Mouse (Mus musculus) cerebellum, postnatal 4 days (tissue): ENCODE measurements around the gene Myo15b.

Experiments
- DNase-seq, 2 experiments: peaks; one replicate each; pipeline ENCODE4 v3.0.0; 2022; ENCODE audit warnings: low spot score in 2 of 2, mixed read lengths in 1 of 2

The Myo15b gene

DNA sequence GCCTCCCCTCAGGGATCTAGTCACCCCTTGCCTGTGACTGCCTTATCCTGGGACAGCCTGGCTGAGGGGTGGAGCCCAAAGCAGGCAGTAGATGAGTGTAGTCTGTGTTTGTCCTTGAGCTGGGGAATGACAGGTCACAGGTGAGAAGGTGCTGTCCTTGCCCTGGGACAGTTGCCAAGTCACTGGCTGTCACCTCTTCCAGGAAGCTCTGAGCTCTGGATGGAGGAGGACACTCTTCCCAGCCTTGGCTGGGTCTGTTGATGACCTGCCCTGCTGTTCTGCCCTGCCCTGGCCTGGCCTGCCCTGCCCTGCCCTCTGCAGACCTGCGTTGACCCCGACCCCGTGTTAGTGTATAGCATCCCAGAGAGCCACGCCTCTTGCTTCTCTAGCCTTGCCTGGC is 14.2 kb downstream of the Myo15b start:
- DNase-seq: no peak

DNA sequence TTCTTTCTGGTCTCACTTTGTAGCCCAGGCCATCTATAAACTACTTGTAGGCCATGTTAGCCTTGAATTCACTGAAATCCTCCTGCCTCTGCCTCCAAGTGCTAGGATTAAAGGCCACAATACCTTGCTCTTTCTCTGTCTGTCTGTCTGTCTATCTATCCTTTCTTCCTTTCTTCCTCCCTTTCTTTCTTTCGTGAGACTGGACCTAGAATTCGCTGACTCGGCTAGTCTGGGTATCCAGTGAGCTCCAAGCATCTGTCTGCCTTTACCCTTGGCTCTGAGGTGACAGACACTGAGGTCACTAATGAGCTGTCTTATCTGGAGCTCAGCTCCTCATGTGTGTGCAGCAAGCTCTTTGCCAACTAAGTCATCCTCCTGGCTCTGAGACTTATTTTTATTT is 17.7 kb downstream of the Myo15b start:
- no peak for DNase-seq

DNA sequence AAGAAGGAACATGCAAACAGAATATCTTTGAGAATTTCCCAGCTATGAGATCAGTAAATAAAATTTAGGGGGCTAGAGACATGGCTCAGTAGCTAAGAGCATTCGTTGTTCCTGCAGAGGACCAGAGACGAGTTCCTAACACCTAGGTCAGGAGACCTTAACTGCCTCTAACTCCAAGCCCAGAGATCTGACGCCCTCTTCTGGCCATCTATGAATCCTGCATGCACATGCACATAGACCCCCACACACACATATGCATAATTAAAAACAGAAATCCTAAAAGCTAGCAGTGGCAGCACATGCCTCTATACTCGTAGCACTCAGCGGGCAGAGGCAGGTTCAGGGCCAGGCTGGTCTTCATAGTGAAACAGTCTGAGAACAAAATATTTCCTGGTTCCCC is 18.2 kb downstream of the Myo15b start:
- no peak for DNase-seq

DNA sequence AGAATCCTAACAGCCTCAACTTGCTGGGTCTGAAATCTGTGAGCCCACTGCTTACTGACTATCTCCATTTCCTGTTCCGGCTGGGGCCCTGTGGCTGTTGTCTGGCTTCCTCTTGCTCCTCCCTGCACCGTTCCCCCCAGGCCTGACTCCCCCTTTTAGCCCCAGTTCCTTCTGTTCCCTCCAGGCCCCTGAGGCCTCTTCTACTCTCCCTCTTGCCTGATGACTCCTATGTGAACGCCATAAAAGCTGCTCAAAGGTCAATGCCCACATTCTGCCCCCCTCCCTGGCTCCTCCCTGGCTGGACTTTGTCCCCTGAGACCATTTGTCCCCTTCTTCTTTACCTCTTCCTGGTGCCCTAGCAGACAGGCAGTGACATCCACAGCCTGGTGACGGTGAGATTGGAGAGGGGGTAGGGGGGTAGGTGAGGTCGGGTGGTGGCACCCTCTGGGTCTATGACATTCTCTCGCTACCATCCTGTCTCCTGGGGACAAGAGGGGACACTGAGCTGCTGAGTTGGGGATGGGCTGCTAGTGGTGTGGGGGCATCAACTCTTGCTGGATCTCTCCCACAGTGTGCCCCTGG is 19.1 kb downstream of the Myo15b start:
- DNase-seq: no peak

DNA sequence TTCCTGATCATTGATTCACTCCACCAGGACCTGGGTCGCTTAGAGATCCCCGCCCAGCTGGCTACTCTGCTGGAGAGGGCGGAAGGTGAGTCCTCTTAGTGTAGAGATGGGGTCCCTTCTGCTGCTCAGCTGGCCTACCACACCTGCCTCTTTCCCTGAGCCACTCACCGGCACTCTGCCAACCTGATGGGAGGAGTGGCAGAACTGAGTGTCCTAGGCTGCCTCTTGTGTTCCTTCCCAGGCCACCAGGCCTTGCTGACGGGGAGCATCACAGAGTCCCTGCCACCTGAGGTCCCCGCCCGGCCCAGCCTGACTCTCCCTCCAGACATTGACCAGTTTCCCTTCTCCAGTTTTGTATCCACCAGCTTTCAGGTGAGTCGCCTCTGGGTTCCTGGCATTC is 19.9 kb downstream of the Myo15b start:
- DNase-seq: no peak

DNA sequence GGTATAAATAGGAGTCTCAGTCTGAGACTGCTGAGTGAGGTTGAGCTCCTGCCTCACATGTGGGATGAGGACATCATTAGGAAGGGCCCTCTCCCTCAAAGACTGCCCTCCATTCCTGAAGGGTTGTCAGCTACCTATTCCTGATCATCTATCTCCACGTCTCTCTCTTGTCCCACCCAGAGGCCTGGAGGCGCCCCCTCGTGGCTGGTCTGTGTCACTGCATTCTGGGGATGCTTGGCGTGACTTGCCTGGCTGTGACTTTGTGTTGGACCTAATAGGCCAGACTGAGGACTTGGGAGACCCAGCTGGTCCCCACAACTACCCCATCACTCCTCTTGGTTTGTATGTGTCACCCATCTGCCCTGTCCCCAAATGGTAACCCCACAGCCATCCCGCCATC is 22.8 kb downstream of the Myo15b start:
- DNase-seq: no peak

DNA sequence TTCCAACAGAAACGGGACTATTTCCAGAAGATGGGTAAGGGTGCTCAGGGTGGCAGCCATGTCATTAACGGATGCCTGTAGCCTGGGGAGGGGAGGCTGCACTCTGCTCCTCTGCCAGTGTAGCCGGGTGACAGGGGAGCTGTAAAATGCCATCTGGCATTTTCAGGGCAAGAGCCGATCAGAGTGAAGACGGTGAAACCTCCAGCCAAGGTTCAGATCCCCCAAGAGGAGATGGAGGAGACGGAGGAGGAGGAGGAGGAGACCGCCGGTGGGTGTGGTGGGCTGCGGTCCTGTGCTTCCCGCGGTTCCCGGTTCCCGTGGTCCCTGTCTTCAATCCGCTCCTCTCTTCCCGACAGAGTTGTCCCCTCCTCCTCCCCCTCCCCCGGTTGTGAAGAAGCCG is 25.0 kb downstream of the Myo15b start:
- no peak for DNase-seq

DNA sequence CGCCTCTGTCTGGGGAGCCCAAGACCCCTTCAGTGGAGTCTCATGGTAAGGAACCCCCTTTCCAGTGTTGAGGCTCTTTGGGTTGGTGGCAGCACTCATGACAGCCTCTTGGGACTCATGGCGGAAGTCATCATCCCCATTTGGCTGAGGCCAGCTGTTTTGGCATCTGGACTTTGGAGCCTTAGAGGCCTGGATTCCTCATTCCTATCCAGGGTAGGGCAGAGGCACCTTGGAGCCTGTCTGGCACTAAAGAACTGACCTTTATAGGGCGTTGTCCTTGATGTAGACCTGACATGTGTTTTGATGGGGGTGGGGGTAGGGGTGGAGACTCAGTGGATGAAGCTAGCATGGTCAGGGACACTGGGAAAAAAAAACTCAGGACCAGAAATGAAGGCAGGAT is 26.2 kb downstream of the Myo15b start:
- DNase-seq: no peak

DNA sequence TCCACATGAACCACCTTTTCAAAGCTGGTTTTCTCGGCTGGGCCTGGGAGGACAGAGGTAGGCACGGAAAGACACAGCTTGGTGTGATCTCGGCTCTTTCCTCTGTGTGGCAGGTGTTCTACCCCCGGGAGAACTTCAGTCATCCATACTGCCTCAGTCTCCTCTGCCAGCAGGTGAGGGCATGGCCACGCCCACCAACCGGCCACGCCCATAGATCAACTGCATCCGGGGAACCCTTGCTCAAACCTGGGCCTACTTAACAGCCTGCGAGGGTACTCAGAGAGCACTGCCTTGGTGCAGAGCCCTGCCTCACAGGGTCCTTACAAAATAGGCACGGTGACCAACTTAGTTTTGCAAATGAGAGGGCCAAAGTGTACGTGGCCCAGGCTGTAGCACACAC is 27.1 kb downstream of the Myo15b start:
- DNase-seq: no peak

DNA sequence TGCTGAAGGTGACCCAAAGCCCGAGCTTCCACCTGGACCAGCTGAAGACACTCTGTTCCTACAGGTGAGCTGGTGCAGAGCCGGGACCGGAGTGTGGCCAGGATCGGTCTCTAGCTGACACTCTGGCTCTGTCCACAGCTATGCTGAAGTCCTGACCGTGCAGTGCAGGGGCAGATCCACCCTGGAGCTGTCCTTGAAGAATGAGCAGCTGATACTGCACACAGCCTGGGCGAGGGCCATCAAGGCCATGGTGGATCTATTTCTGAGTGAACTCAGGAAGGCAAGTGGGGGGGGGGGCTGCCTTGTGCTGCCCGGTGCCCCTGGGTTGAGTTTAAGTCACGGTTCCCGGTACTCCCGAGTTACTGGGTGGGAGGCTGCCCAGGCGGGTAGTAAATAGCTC is 28.2 kb downstream of the Myo15b start:
- DNase-seq: no peak

DNA sequence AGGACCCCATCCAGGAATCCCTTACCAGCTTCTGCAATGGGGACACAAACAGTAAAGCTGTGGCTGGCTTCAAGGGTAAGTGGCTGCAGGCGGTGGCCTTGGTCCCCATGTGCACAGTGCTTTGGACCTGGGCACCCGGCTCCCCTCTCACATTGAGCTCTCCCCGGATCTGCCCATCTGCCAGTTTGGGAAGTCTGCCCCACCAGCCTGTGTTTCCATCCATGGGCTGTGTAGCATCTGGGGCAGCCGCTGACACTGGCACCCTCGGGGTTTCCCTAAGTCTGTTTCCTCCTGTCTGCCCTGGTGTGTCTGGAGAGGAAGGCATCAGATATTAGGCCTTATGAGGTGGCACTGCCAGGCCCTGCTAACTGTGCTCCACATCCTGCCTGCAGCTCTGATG is 29.8 kb downstream of the Myo15b start:
- peak in 1 of 2 experiments; percentile 24 for DNase-seq

DNA sequence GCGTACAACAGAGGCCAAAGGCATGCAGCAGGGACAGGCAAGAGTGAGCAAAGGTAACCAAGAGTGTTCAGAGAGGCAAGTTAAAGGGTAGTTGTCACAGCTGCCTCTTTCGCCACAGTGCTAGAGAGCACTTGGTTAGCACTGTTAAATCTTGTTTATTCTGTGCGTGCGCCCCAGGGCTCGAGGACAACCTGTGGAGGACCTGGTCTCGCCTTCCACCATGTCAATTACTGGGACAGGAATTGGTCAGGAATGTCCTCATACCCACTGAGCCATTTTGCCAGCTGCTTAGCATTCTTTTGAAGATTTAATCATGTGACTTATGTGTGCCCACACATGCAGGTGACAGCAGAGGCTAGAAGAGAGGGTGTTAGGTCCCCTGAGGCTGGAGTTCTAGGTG is 31.0 kb downstream of the Myo15b start:
- no peak for DNase-seq

DNA sequence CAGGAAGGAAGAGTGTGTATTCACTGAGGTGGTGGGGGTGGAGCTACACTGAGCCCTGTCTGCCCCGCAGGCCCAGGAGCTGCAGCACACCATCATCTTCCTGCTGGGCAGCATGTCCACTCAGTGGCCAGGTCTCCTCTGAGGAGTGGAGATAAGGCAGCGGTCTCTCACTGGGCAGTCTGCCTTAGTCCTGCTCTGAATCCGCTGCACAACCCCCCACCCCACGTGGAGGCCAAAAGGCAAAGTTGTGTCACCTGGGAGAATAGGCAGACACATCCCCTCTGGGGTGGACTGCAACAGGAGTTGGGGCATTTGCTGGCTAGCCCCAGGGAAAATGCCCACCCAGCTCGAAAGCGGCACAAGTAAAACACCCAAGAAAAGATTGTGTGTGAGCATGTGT is 34.0 kb downstream of the Myo15b start:
- no peak for DNase-seq

DNA sequence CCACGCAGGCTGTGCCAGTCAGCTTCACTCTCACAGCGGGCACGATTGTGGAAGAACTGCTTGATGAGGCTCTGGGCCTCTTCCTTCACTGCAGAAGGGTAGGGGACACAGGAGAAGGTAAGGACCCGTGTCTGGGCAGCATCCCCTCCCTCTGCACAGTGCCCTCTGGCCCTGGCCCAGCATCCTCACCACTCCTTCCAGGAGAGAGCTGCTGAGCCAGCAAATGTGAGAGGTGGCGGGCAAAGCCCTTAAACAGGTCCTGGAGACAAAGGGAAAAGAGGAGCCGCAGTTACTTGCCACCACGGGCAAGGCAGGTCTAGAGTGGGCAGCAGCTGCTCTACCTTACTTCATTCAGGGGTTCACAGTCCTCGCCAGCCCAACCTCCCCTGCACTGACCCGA is 34.9 kb downstream of the Myo15b start:
- DNase-seq: no peak

DNA sequence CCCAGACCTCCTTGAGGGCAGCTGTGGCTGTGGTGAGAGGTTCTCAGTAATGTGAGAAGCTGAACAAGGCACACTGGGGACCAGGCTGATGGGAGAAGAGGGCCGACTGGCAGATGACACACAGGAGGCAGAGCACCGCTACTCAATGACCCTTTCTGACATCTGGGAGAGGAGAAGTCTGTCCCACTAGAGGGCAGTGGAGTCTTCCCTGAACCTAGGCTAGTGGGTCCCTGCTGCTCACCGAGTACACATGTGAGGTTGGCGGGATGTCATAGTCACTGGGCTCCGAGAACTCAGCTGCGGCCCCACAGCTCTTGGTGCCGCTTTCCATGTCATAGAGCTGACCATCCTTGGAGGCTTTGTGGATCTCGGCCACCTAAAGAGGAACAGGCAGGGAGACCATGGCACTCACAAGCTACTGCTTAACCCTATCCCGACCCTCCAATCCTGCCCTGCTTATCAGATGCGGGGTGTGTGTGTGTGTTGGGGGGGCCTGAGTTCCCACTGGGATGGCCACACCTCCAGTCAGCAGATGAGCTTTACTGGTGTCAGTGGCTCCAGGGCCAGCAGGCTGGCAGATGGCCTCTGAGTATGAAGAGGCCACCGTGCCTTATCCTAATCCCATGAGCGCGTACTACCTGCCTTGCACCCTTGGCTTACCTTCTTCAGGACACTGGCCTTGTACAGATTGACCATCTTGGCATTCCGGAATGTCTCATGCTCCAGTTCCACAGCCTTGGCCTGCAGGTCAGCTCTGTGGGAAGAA is 36.7 kb downstream of the Myo15b start:
- no peak for DNase-seq

DNA sequence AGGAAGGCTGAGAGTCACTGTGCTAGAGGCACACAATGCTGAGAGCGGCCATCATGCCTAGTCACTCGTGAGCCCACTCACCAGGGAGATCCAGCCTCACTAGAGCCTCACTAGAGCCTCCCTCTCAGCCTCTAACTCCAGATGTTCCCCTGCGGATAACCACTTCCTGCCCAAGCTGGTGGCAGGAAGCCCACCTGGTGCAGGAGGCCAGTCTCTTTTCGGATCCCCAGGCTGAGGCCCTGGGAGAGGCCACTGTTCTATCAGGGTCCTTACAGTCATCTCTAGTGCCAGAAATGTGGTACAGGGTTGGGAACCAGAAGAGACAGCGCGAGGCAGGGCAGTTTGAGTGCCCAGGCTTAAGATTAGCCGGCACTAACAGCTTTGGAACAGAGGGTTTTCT is 40.2 kb downstream of the Myo15b start:
- DNase-seq: no peak

DNA sequence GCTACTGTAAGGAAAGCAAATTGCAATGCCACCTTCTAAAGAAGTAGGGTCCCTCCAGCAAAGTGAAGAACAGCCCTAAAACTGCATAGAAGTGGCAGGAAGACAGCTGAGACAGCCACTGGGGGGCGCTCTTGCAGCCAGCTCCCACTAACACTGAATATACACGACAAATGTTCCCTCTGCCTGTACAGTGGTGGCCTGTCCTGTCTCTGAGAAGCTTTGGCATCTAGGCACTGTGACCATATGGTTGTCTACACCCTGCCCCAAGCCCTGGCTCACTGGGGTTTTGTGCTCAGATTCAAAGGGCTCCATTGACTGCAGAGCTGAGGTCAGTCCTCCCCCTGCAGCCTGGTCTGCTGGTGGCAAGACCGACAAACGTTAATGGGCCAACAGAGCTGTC is 40.7 kb downstream of the Myo15b start:
- peak in 1 of 2 experiments; percentile 61 for DNase-seq

DNA sequence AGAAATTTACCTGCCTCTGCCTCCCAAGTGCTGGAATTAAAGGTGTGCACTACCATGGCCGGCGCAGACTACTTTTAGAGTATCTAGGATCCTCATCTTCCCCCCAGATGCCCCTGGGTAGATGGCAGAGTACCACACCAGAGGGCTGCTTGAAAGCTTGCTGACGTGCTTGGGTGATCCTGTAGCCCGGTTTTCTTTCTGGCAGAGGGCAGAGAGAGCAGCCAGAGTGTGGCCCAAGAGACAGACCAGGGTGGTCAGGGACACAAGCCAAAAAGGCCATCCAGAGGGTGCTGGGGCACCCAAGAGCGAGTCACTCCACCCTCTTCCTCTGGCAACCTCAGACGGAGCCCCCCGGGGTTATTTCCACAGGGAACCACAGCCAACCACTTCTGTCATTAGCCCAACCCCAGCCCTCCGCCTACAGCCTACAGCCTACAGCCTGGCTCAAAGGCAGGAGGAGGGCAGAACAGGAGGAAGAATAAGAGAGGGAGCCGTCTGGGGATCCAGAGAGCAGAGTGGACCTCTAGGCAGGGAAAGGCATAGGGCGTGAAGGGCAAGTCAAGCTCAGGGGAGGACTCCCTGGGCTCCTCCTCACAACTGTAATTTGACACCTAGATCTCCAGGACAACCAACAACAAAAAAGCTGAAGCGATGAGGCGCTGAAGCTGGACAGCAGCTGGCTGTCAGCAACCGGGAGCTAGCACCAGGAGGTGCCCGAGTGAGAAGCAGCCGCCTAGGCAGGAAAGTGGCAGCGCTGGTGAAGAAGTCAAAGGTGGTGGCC is 41.5 kb downstream of the Myo15b start, which contains the start of gene Smim5:
TSS of gene Smim5 (plus strand) at position 481 of the 781 bp plus-strand sequence.
- DNase-seq: no peak

DNA sequence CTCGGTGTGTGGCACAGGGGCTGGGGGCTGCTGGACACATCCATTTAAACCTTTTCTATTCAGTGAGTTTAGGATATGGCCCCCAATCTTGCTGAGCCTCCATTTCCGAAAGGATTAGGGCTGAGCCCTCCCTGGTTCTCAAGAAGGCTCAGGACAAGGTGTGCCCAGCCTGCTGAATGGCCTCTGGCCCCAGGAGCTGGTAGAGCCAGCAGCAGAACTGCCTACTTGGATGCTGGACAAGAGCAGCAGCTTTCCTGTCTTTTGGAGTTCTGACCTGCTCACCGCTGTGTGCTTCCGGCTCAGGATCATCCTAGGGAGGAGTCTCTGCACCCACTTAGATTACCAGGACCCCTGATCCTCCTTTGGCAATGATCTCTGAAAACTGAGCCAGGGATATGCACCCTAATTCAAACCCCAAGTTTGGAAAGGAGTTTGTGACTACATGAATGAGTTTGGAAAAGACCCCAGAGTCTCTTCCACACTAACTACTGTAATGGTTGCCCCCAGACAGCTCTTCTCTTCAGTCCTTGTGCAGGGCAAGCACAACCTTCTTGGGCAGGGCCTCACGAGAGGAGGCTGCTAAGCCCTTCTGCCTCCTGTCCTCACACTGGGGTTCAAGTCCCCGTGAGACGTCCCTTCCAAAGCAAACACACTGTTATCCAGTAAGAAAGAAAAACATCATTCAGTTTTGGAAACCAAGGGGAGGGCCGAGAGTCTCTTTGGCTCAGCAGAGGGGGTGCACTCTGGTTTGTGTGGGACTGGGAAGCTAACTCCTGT is 42.5 kb downstream of the Myo15b start:
- no peak for DNase-seq

DNA sequence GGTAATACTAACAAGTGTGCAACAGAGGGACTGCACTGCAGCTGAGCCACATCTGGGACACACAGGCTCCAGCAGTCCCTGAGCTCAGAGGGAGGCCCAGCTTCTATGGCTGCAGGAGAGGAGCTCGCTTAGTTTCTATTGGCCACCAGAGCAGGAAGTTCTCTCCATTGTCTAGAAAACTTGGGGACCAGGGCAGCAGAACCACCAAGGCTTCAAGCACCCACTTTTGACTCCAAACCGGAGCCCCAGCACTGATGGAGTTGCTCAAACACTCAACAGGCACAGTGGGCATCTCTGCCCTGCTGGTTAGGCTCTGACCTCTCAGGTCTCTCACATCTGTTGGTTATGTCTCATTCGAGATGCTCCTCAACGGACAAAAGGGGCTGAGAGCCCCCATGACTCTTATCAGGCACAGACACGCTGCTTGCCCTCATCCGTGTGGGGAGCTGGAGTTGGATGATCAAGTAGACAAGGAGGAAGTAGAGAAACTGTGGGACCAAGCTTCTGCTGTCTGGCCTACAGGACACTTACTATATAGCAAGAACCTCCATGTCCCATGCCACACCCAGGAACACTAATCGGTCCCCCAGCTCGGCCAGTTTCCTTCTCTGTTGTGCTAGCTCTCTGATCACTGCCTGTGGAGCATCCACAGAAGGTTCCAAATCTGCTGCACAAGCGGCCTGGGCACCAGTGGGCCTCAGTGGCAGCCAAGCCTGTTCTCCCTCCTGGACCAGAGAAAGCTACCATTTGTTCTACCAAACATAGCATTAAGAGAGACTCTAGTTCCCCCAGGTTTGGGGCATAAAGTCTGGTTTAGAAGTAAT is 43.3 kb downstream of the Myo15b start:
- DNase-seq: no peak

DNA sequence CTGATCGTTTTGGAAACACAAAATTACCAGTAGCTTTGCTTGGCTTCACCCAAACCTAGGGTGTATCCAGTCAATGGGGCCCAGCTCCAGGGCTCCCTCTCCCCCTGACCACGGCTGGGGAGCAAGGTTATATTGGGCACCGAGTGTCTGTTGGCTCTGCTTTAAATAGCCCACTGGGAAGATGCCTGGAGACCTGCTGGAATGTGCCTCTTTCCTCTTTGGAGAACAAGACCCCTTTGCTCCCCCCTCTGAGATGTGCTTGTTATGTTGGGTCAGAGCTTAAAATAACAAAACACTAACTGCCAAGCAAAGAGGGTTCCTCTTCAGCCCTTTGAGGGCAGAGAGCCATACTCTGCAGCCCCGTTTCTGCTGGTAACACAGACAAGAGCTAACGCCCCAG is 44.0 kb downstream of the Myo15b start:
- DNase-seq: no peak
